Mouse (Mus musculus) E14TG2a.4 (cell line): Measurements from ENCODE around the gene Dnajc22.

Experiments
- H3K27me3 ChIP-seq: 2 replicates; pipeline ENCODE4 v1.6.1; 2014; ENCODE audit warnings: low read length, control low read depth; ENCODE audit not compliant: insufficient read depth
- H3K36me3 ChIP-seq: 2 replicates; pipeline ENCODE4 v1.6.1; 2014; ENCODE audit warnings: low read length, control low read depth; ENCODE audit not compliant: insufficient read depth
- H3K4me1 ChIP-seq: replicated peaks from 2 replicates; pipeline ENCODE4 v1.6.1; 2014; ENCODE audit warnings: low read depth, low read length, control low read depth
- H3K4me3 ChIP-seq: replicated peaks from 2 replicates; pipeline ENCODE4 v1.5.1; 2014; ENCODE audit warnings: mild to moderate bottlenecking, low read length
- H3K9me3 ChIP-seq: 2 replicates; pipeline ENCODE4 v1.6.1; 2014; ENCODE audit warnings: low read length, control low read depth
- CTCF ChIP-seq: conservative IDR thresholded peaks from 2 replicates; pipeline ENCODE4 v1.5.1; 2014; ENCODE audit warnings: low read length
- NANOG ChIP-seq: IDR thresholded peaks from 2 replicates; pipeline ENCODE4 v1.6.1; 2014; ENCODE audit warnings: borderline replicate concordance, low read length, mixed read lengths
- POU5F1 ChIP-seq: IDR thresholded peaks from 2 replicates; pipeline ENCODE4 v1.6.1; 2014; ENCODE audit warnings: low read length, borderline replicate concordance

Gene Dnajc22

GRCm38 (mm10) chr15:99116539-99116938 is 23.6 kb downstream of the Dnajc22 start:
- H3K36me3 ChIP-seq = no peaks in the 10 kb centered on the region
- H3K27me3 ChIP-seq = no peaks in the 10 kb centered on the region
- H3K9me3 ChIP-seq = no peaks in the 10 kb centered on the region
- no peak for TF ChIP-seq NANOG
- TF ChIP-seq POU5F1 = no peak
- no peak for TF ChIP-seq CTCF
- H3K4me1 ChIP-seq = peaks cover 51% of the 10 kb centered on the region
- no peak overlapping the region for H3K4me3 ChIP-seq

GRCm38 (mm10) chr15:99120814-99121213 is 27.8 kb downstream of the Dnajc22 start:
- Histone ChIP-seq H3K27me3 (no peaks in the 10 kb centered on the region), H3K4me3 (peak overlapping the region; percentile 60), H3K36me3 (no peaks in the 10 kb centered on the region), H3K9me3 (no peaks in the 10 kb centered on the region), H3K4me1 (peaks cover 51% of the 10 kb centered on the region)
- TF ChIP-seq NANOG = no peak
- no peak for TF ChIP-seq POU5F1
- no peak for TF ChIP-seq CTCF

- no peak for TF ChIP-seq POU5F1
- no peak for TF ChIP-seq CTCF
- no peak for TF ChIP-seq NANOG
- Histone ChIP-seq H3K27me3 (no peaks in the 10 kb centered on the region), H3K9me3 (no peaks in the 10 kb centered on the region), H3K4me1 (peaks cover 48% of the 10 kb centered on the region), H3K36me3 (no peaks in the 10 kb centered on the region), H3K4me3 (no peak overlapping the region)
Measured at GRCm38 (mm10) chr15:99122642-99123041, 29.7 kb downstream of the Dnajc22 start.

- Histone ChIP-seq H3K27me3 (no peaks in the 10 kb centered on the region), H3K4me3 (peak within 1 kb of the TSS; percentile 85), H3K36me3 (peaks cover 4% of the 10 kb centered on the region; the same call in 1 of the 2 replicates), H3K9me3 (no peaks in the 10 kb centered on the region), H3K4me1 (peaks cover 70% of the 10 kb centered on the region)
- TF ChIP-seq NANOG (no peak), POU5F1 (no peak), CTCF (no peak)
Measured at GRCm38 (mm10) chr15:99125711-99126080, 32.7 kb downstream of the Dnajc22 start, which contains the start of gene Spats2. TSS of gene Spats2 (plus strand) at chr15:99125916.

GRCm38 (mm10) chr15:99126081-99126815 is 33.3 kb downstream of the Dnajc22 start:
- H3K36me3 ChIP-seq = peaks cover 6% of the 10 kb centered on the region
- no peaks in the 10 kb centered on the region for H3K9me3 ChIP-seq
- H3K4me1 ChIP-seq = peaks cover 69% of the 10 kb centered on the region
- H3K27me3 ChIP-seq = no peaks in the 10 kb centered on the region
- H3K4me3 ChIP-seq = peak overlapping the region; percentile 85
- no peak for TF ChIP-seq POU5F1
- no peak for TF ChIP-seq NANOG

GRCm38 (mm10) chr15:99126816-99127365 is 33.9 kb downstream of the Dnajc22 start:
- peak overlapping the region; percentile 85 for H3K4me3 ChIP-seq
- peaks cover 12% of the 10 kb centered on the region for H3K36me3 ChIP-seq
- H3K4me1 ChIP-seq = peaks cover 71% of the 10 kb centered on the region
- TF ChIP-seq NANOG (no peak), POU5F1 (no peak)
- H3K27me3 ChIP-seq = no peaks in the 10 kb centered on the region
- H3K9me3 ChIP-seq = no peaks in the 10 kb centered on the region

- H3K4me3 ChIP-seq = peak overlapping the region; percentile 85
- TF ChIP-seq POU5F1 (no peak), CTCF (no peak), NANOG (no peak)
- no peaks in the 10 kb centered on the region for H3K27me3 ChIP-seq
- H3K36me3 ChIP-seq = peaks cover 21% of the 10 kb centered on the region
- no peaks in the 10 kb centered on the region for H3K9me3 ChIP-seq
- H3K4me1 ChIP-seq = peaks cover 67% of the 10 kb centered on the region
Measured at GRCm38 (mm10) chr15:99127851-99128522, 35.0 kb downstream of the Dnajc22 start.

- TF ChIP-seq POU5F1 (no peak), NANOG (no peak), CTCF (no peak)
- Histone ChIP-seq H3K36me3 (peaks cover 28% of the 10 kb centered on the region), H3K9me3 (no peaks in the 10 kb centered on the region), H3K4me1 (peaks cover 65% of the 10 kb centered on the region), H3K27me3 (no peaks in the 10 kb centered on the region), H3K4me3 (peak overlapping the region; percentile 55)
Measured at GRCm38 (mm10) chr15:99129441-99129840, 36.5 kb downstream of the Dnajc22 start.
